In the genomic region with DNA sequence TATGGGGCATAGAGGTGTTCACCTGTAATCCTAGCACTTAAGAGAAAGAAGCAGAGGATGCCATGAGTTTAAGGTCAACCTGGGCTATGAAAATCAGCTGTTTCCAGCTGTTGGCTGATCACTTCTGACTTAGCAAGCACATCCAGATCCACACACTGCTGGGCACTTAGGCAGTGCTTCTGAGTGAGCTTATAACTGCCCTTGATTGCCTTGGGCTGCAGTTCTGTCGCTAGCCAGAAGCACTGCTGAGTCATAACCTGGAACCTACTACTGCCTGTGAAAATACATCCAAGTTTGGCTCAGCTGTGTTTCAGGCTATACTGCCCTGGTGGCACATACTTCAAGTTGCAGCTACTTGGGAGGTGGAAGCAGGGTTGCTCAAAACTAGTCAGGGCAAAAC, we compare ENCODE assay signal across 9 mouse cellular contexts. TPM values are rescaled to one million over a fixed set of nuclear protein-coding genes. Genes with fewer than 3 reads are reported as not detected.
DNase-seq lines count a peak whose midpoint lies in the region; ATAC-seq and TF ChIP-seq lines count a peak whose summit lies in the region.
"Had no signal": no experiment of that assay in that cellular context is flagged by ENCODE, and none has a peak within 500 bp of the region (broad histone marks: within the 10 kb centered on the region; RNA-seq: fewer than 3 reads in every experiment).

No protein-coding gene starts in this region.

- no peak for ATAC-seq in liver, postnatal 0 days

- H3K36me3 ChIP-seq in myocyte (ENCODE audit: control insufficient read depth, insufficient read depth), result peaks cover 18% of the 10 kb centered on the region
- peaks cover 72% of the 10 kb centered on the region for H3K36me3 ChIP-seq in liver, postnatal 0 days (replicated peaks; ENCODE audit: insufficient read depth, low read length)

- intact Hi-C loops in gastrocnemius, adult 2 months (cut with DNase I), result no loop called here

- DNase-seq in gastrocnemius, adult 2 months, result peak; percentile 57
- no peak for DNase-seq in gastrocnemius, postnatal 4 days (ENCODE audit: low spot score in 2 of 2)
- DNase-seq in lung, postnatal 36 days, result peak; percentile 10
- DNase-seq in lung, postnatal 14 days, result no peak
- peak; percentile 41 for DNase-seq in adrenal gland, postnatal 10 days
- DNase-seq in kidney, adult 18-20 months, result no peak
- no peak for DNase-seq in liver, postnatal 0 days

- peak; percentile 30 for TF ChIP-seq CTCF in gastrocnemius, adult 2 months (IDR thresholded peaks at IDR 0.05)
- TF ChIP-seq CTCF in liver, postnatal 0 days (IDR thresholded peaks at IDR 0.05; ENCODE audit: low read depth), result no peak

- no peak for TF ChIP-seq POLR2A in myocyte (IDR thresholded peaks at IDR 0.05; ENCODE audit: insufficient read length, low read depth)

- no peaks in the 10 kb centered on the region for H3K27me3 ChIP-seq in myocyte (ENCODE audit: control insufficient read depth, insufficient read depth, insufficient read length)
- no peaks in the 10 kb centered on the region for H3K27me3 ChIP-seq in liver, postnatal 0 days (ENCODE audit: insufficient read depth, low read length)
- H3K27me3 ChIP-seq: embryonic facial prominence, embryonic 12.5 days had no signal

- TF ChIP-seq EP300 in liver, postnatal 0 days (IDR thresholded peaks at IDR 0.05; ENCODE audit: low read depth), result no peak

- no peaks in the 10 kb centered on the region for H3K79me2 ChIP-seq in myocyte (ENCODE audit: control insufficient read depth, insufficient read depth)

- peak overlapping the region; percentile 74 for H3K27ac ChIP-seq in gastrocnemius, adult 2 months
- no peak overlapping the region for H3K27ac ChIP-seq in liver, postnatal 0 days (ENCODE audit: low read depth)
- H3K27ac ChIP-seq: embryonic facial prominence, embryonic 12.5 days had no signal

- no peak overlapping the region for H3K4me3 ChIP-seq in gastrocnemius, adult 2 months
- H3K4me3 ChIP-seq in myocyte, result no peak overlapping the region
- no peak overlapping the region for H3K4me3 ChIP-seq in liver, postnatal 0 days (ENCODE audit: low read depth, low read length)
- H3K4me3 ChIP-seq: embryonic facial prominence, embryonic 12.5 days had no signal

- no peaks in the 10 kb centered on the region for H3K9me3 ChIP-seq in liver, postnatal 0 days (ENCODE audit: low read length)

- H3K4me2 ChIP-seq in myocyte (ENCODE audit: low read depth), result no peak overlapping the region
- no peak overlapping the region for H3K4me2 ChIP-seq in liver, postnatal 0 days (ENCODE audit: low read depth, low read length)
- H3K4me2 ChIP-seq: embryonic facial prominence, embryonic 12.5 days had no signal

- no peaks in the 10 kb centered on the region for H3K4me1 ChIP-seq in liver, postnatal 0 days (ENCODE audit: insufficient read depth)
- H3K4me1 ChIP-seq: embryonic facial prominence, embryonic 12.5 days had no signal

- WGBS in liver, postnatal 0 days (ENCODE audit: insufficient replicate concordance), result 50% methylated on average over 1 of the region's 1 CpGs

- no peak overlapping the region for H3ac ChIP-seq in myocyte (ENCODE audit: control insufficient read depth, insufficient read length)

- no peak overlapping the region for H3K9ac ChIP-seq in liver, postnatal 0 days (replicated peaks)
- H3K9ac ChIP-seq: embryonic facial prominence, embryonic 12.5 days had no signal

TF ChIP-seq in myocyte, 11 proteins besides CTCF, POLR2A, EP300 and RAD21:
- TF ChIP-seq REST (IDR thresholded peaks at IDR 0.05; ENCODE audit: insufficient read depth, insufficient read length), result no peak
- no peak for TF ChIP-seq MYOG (IDR thresholded peaks at IDR 0.05; ENCODE audit: control insufficient read depth in 1 of 3, insufficient read depth in 1 of 3, insufficient read length in 2 of 3, low read depth in 2 of 3)
- no peak for TF ChIP-seq CEBPB (IDR thresholded peaks at IDR 0.05; ENCODE audit: insufficient read depth, poor library complexity, severe bottlenecking)
- no peak for TF ChIP-seq TCF3 (IDR thresholded peaks at IDR 0.05; ENCODE audit: insufficient read length, low read depth)
- peak; percentile 66 for TF ChIP-seq POLR2AphosphoS2 (IDR thresholded peaks at IDR 0.05; ENCODE audit: insufficient read length, low read depth)
- TF ChIP-seq TCF12 (IDR thresholded peaks at IDR 0.05; ENCODE audit: insufficient read depth, poor library complexity, severe bottlenecking), result no peak
- TF ChIP-seq USF1 (IDR thresholded peaks at IDR 0.05; ENCODE audit: low read depth), result no peak
- no peak for TF ChIP-seq SRF (IDR thresholded peaks at IDR 0.05; ENCODE audit: control insufficient read depth, insufficient read length, low read depth)

RNA-seq across cellular contexts. Expression of gene Iqck, which starts 13.8 kb away (rescaled TPM):
- under 1 TPM; 0.22 to 0.23 TPM for total RNA-seq in gastrocnemius, adult 2 months (2021)
- 1 to 10 TPM in 1 of 2 experiments, under 1 TPM in 1; 0.73 to 1.6 TPM for total RNA-seq in gastrocnemius, postnatal 4 days (2021)
- 10 to 100 TPM in 1 of 2 experiments, 1 to 10 TPM in 1; 9.1 to 11.9 TPM for total RNA-seq in adrenal gland, postnatal 10 days (2021)
- 0.84 TPM for polyA plus RNA-seq in myocyte (2012; fragmentation: generic; extraction: Trizol)
- 0.27 and 0.39 TPM in 2 replicates for polyA plus RNA-seq in liver, postnatal 0 days (2015; fragmentation: Nextera tagmentation; extraction: Ambion mirVana)

RNA-seq across cellular contexts. Expression of gene Knop1, which starts 14.3 kb away (rescaled TPM):
- 10 to 100 TPM; 24.5 to 27.3 TPM for total RNA-seq in gastrocnemius, adult 2 months (2021)
- total RNA-seq in gastrocnemius, postnatal 4 days (2021), result 10 to 100 TPM; 32.5 to 35.2 TPM
- 10 to 100 TPM; 50.7 to 54.5 TPM for total RNA-seq in adrenal gland, postnatal 10 days (2021)
- polyA plus RNA-seq in myocyte (2012; fragmentation: generic; extraction: Trizol), result 13.0 TPM
- polyA plus RNA-seq in liver, postnatal 0 days (2015; fragmentation: Nextera tagmentation; extraction: Ambion mirVana), result 29.9 and 31.5 TPM in 2 replicates

Comparison
In these comparisons a context has a peak if more than half of its experiments do, and no peak if none do; other contexts are left out.
1. DNase-seq: peak in gastrocnemius, adult 2 months (single experiment), lung, postnatal 36 days (single experiment) and adrenal gland, postnatal 10 days (single experiment); none in gastrocnemius, postnatal 4 days (0 of 2), lung, postnatal 14 days (single experiment), kidney, adult 18-20 months (single experiment) and liver, postnatal 0 days (single experiment).